Mouse (Mus musculus) ES-Bruce4 (cell line): ENCODE data around the gene Shisa3.

Source experiments
- CTCF ChIP-seq: IDR thresholded peaks from one replicate; pipeline ENCODE4 v1.8.1; 2011; ENCODE audit warnings: low read depth, low read length
- EP300 ChIP-seq: IDR thresholded peaks from 2 replicates; pipeline ENCODE4 v1.6.1; 2011; ENCODE audit warnings: low read depth, low read length; ENCODE audit not compliant: insufficient read depth

GRCm38 (mm10) chr5:67599935-67600334, 7.7 kb upstream of the Shisa3 start:
- TF ChIP-seq EP300 (no peak), CTCF (no peak)
